Mouse (Mus musculus): Measurements from ENCODE around the gene Bcl11b. TPM values are rescaled to one million over a fixed set of nuclear protein-coding genes. Genes with fewer than 3 reads are reported as not detected.
A peak's percentile ranks its signal among the peaks of the same experiment; 100 is the strongest.

Bcl11b gene
- total RNA-seq, 2 experiments from 2014 or later: 54.4 to 71.5 TPM

- intact Hi-C loops (cut with DNase I): no loop called here
- peak; percentile 61 to 77 for DNase-seq (ENCODE audit: low spot score in 2 of 2)
Observed at GRCm38 (mm10) chr12:107952318-107952724, 51.1 kb downstream of the Bcl11b start.

- DNase-seq (ENCODE audit: low spot score in 2 of 2): no peak
- intact Hi-C loops (cut with DNase I): no loop called here
Observed at GRCm38 (mm10) chr12:107950667-107951179, 52.7 kb downstream of the Bcl11b start.

- intact Hi-C loops (cut with DNase I): no loop called here
- no peak for DNase-seq (ENCODE audit: low spot score in 2 of 2)
Observed at GRCm38 (mm10) chr12:107949416-107949815, 54.0 kb downstream of the Bcl11b start.

GRCm38 (mm10) chr12:107942100-107942499 lies 61.3 kb downstream of the Bcl11b start:
- intact Hi-C loops (cut with DNase I): no loop called here
- no peak for DNase-seq (ENCODE audit: low spot score in 2 of 2)

- intact Hi-C loops (cut with DNase I): no loop called here
Observed at GRCm38 (mm10) chr12:107940774-107941173, 62.6 kb downstream of the Bcl11b start.

GRCm38 (mm10) chr12:107939177-107939576 lies 64.2 kb downstream of the Bcl11b start:
- no peak for DNase-seq (ENCODE audit: low spot score in 2 of 2)
- intact Hi-C loops (cut with DNase I): no loop called here

More at GRCm38 (mm10) chr12:107940774-107941173, 62.6 kb downstream of the Bcl11b start:
- DNase-seq (ENCODE audit: low spot score in 2 of 2): no peak

GRCm38 (mm10) chr12:107936972-107937371 lies 66.4 kb downstream of the Bcl11b start:
- intact Hi-C loops (cut with DNase I): no loop called here
- no peak for DNase-seq (ENCODE audit: low spot score in 2 of 2)

GRCm38 (mm10) chr12:107936406-107936805 lies 67.0 kb downstream of the Bcl11b start:
- no peak for DNase-seq (ENCODE audit: low spot score in 2 of 2)
- intact Hi-C loops (cut with DNase I): no loop called here

GRCm38 (mm10) chr12:107934831-107935437 lies 68.5 kb downstream of the Bcl11b start:
- DNase-seq (ENCODE audit: low spot score in 2 of 2): peak in 1 of 2 experiments; percentile 60
- intact Hi-C loops (cut with DNase I): no loop called here

GRCm38 (mm10) chr12:107932140-107932539 lies 71.3 kb downstream of the Bcl11b start:
- no peak for DNase-seq (ENCODE audit: low spot score in 2 of 2)
- intact Hi-C loops (cut with DNase I): no loop called here

- intact Hi-C loops (cut with DNase I): no loop called here
- no peak for DNase-seq (ENCODE audit: low spot score in 2 of 2)
Observed at GRCm38 (mm10) chr12:107931476-107931875, 71.9 kb downstream of the Bcl11b start.

GRCm38 (mm10) chr12:107930611-107931350 lies 72.6 kb downstream of the Bcl11b start:
- peak; percentile 69 to 82 for DNase-seq (ENCODE audit: low spot score in 2 of 2)
- intact Hi-C loops (cut with DNase I): no loop called here

- intact Hi-C loops (cut with DNase I): no loop called here
- DNase-seq (ENCODE audit: low spot score in 2 of 2): no peak
Observed at GRCm38 (mm10) chr12:107928905-107929304, 74.5 kb downstream of the Bcl11b start.

GRCm38 (mm10) chr12:107928464-107928901 lies 74.9 kb downstream of the Bcl11b start:
- DNase-seq (ENCODE audit: low spot score in 2 of 2): peak; percentile 53 to 58
- intact Hi-C loops (cut with DNase I): no loop called here

- DNase-seq (ENCODE audit: low spot score in 2 of 2): peak in 1 of 2 experiments; percentile 53
- intact Hi-C loops (cut with DNase I): no loop called here
Observed at GRCm38 (mm10) chr12:107927961-107928431, 75.4 kb downstream of the Bcl11b start.

- no peak for DNase-seq (ENCODE audit: low spot score in 2 of 2)
- intact Hi-C loops (cut with DNase I): no loop called here
Observed at GRCm38 (mm10) chr12:107926074-107926855, 77.1 kb downstream of the Bcl11b start.

- intact Hi-C loops (cut with DNase I): no loop called here
- no peak for DNase-seq (ENCODE audit: low spot score in 2 of 2)
Observed at GRCm38 (mm10) chr12:107924696-107925095, 78.7 kb downstream of the Bcl11b start.

GRCm38 (mm10) chr12:107923963-107924362 lies 79.4 kb downstream of the Bcl11b start:
- intact Hi-C loops (cut with DNase I): no loop called here
- no peak for DNase-seq (ENCODE audit: low spot score in 2 of 2)

GRCm38 (mm10) chr12:107922180-107922579 lies 81.2 kb downstream of the Bcl11b start:
- DNase-seq (ENCODE audit: low spot score in 2 of 2): no peak
- intact Hi-C loops (cut with DNase I): no loop called here

GRCm38 (mm10) chr12:107921566-107921965 lies 81.8 kb downstream of the Bcl11b start:
- intact Hi-C loops (cut with DNase I): no loop called here
- DNase-seq (ENCODE audit: low spot score in 2 of 2): no peak

Data from left cerebral cortex, postnatal 25 days (tissue).